Mouse (Mus musculus): ENCODE data around the gene Rnaseh2c.

Rnaseh2c gene

GRCm38 (mm10) chr19:5636571-5637041 is 34.9 kb downstream of the Rnaseh2c start:
- DNase-seq: no peak

GRCm38 (mm10) chr19:5637069-5638047 is 35.7 kb downstream of the Rnaseh2c start, which contains the start of gene Rela:
TSS of gene Rela (plus strand) at chr19:5637483.
- peak; percentile 95 for DNase-seq

- DNase-seq: no peak
These were observed 36.8 kb downstream of the Rnaseh2c start for GRCm38 (mm10) chr19:5638416-5639005.

- no peak for DNase-seq
These were observed 38.7 kb downstream of the Rnaseh2c start for GRCm38 (mm10) chr19:5640339-5640738.

GRCm38 (mm10) chr19:5641021-5641420 is 39.3 kb downstream of the Rnaseh2c start:
- DNase-seq: no peak

- no peak for DNase-seq
These were observed 40.0 kb downstream of the Rnaseh2c start for GRCm38 (mm10) chr19:5641641-5642040.

GRCm38 (mm10) chr19:5645280-5645679 is 43.6 kb downstream of the Rnaseh2c start:
- no peak for DNase-seq

GRCm38 (mm10) chr19:5646731-5647330 is 45.2 kb downstream of the Rnaseh2c start:
- no peak for DNase-seq

- no peak for DNase-seq
These were observed 46.1 kb downstream of the Rnaseh2c start for GRCm38 (mm10) chr19:5647791-5648190.

- peak; percentile 57 for DNase-seq
These were observed 47.0 kb downstream of the Rnaseh2c start for GRCm38 (mm10) chr19:5648401-5649297.

- no peak for DNase-seq
These were observed 47.6 kb downstream of the Rnaseh2c start for GRCm38 (mm10) chr19:5649298-5649741.

- no peak for DNase-seq
These were observed 50.0 kb downstream of the Rnaseh2c start for GRCm38 (mm10) chr19:5651502-5652274.

- DNase-seq: no peak
These were observed 50.9 kb downstream of the Rnaseh2c start for GRCm38 (mm10) chr19:5652570-5652969.

- no peak for DNase-seq
These were observed 52.5 kb downstream of the Rnaseh2c start for GRCm38 (mm10) chr19:5653969-5654719.

GRCm38 (mm10) chr19:5654720-5655298 is 53.1 kb downstream of the Rnaseh2c start:
- DNase-seq: no peak
